Mouse (Mus musculus) retina, embryonic 14.5 days (tissue): ENCODE measurements around the gene Gm10972.
"Not testable (repeated sequence)": the region's sequence is repeated elsewhere in the genome, so short reads cannot be mapped to it uniquely, and the experiment has no call there.

Experiments used
- DNase-seq: peaks from one replicate; pipeline ENCODE4 v3.0.0-alpha.2; 2015; ENCODE audit warnings: low spot score

Gene Gm10972

GRCm38 (mm10) chr3:94642495-94643162 lies at the start of gene Gm10972:
Gene Gm10972, plus strand, starts transcription at chr3:94643112.
- DNase-seq, result not testable (repeated sequence)

- DNase-seq, result no peak
Measured at GRCm38 (mm10) chr3:94595871-94596287, 47.0 kb upstream of the Gm10972 start.

- DNase-seq, result no peak
Measured at GRCm38 (mm10) chr3:94597224-94597779, 45.6 kb upstream of the Gm10972 start.

GRCm38 (mm10) chr3:94601959-94602358 lies 41.0 kb upstream of the Gm10972 start:
- DNase-seq, result peak; percentile 80

- no peak for DNase-seq
Measured at GRCm38 (mm10) chr3:94609621-94610020, 33.3 kb upstream of the Gm10972 start.

GRCm38 (mm10) chr3:94610581-94610980 lies 32.3 kb upstream of the Gm10972 start:
- no peak for DNase-seq

GRCm38 (mm10) chr3:94611343-94611742 lies 31.6 kb upstream of the Gm10972 start:
- DNase-seq, result no peak

GRCm38 (mm10) chr3:94611834-94612233 lies 31.1 kb upstream of the Gm10972 start:
- no peak for DNase-seq

GRCm38 (mm10) chr3:94612274-94612673 lies 30.6 kb upstream of the Gm10972 start:
- DNase-seq, result no peak

- DNase-seq, result no peak
Measured at GRCm38 (mm10) chr3:94613258-94613878, 29.5 kb upstream of the Gm10972 start.

GRCm38 (mm10) chr3:94616717-94617116 lies 26.2 kb upstream of the Gm10972 start:
- DNase-seq, result peak; percentile 66

GRCm38 (mm10) chr3:94621740-94622507 lies 21.0 kb upstream of the Gm10972 start:
- DNase-seq, result no peak

- DNase-seq, result no peak
Measured at GRCm38 (mm10) chr3:94622550-94622949, 20.4 kb upstream of the Gm10972 start.

GRCm38 (mm10) chr3:94624281-94624680 lies 18.6 kb upstream of the Gm10972 start:
- no peak for DNase-seq

- no peak for DNase-seq
Measured at GRCm38 (mm10) chr3:94628712-94629111, 14.2 kb upstream of the Gm10972 start.

- no peak for DNase-seq
Measured at GRCm38 (mm10) chr3:94629876-94630275, 13.0 kb upstream of the Gm10972 start.

- peak; percentile 25 for DNase-seq
Measured at GRCm38 (mm10) chr3:94648755-94649590, 6.1 kb downstream of the Gm10972 start.

- no peak for DNase-seq
Measured at GRCm38 (mm10) chr3:94650409-94650808, 7.5 kb downstream of the Gm10972 start.

- DNase-seq, result not testable (repeated sequence)
Measured at GRCm38 (mm10) chr3:94653967-94654366, 11.1 kb downstream of the Gm10972 start.

GRCm38 (mm10) chr3:94657852-94658739 lies 15.2 kb downstream of the Gm10972 start:
- not testable (repeated sequence) for DNase-seq

GRCm38 (mm10) chr3:94658740-94659095 lies 15.8 kb downstream of the Gm10972 start, which contains the start of gene Tuft1:
Gene Tuft1, minus strand, starts transcription at chr3:94658872.
- not testable (repeated sequence) for DNase-seq
